Mouse (Mus musculus): Measurements from ENCODE around the gene Nfatc4.

DNA sequence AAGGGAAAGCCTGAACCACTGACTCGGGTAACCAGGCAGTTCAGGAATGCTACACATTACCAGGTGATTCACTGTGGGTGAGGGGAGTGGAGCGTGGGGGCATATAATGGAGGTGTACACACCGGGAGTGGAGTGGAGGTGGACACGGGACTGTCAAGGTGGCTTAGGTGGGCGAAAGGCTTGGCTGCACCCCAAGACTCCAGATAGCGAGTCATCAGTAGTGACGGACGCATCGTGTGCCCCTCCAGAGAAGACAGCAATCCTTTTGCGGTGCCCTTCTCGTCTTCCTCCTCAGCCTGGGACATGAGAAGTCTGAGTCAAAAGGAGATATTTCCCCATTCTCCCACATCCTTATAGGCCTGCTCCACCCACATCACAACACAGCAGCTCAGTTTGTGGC, 45.1 kb upstream of the Nfatc4 start:
- TF ChIP-seq POLR2A (IDR thresholded peaks at IDR 0.05; ENCODE audit: control insufficient read depth, low read depth, low read length), result no peak
- no peak for TF ChIP-seq CTCF (IDR thresholded peaks at IDR 0.05; ENCODE audit: control insufficient read depth, insufficient read depth, insufficient replicate concordance, low read depth, low read length)
